Mouse (Mus musculus): Measurements from ENCODE around the gene Olfr1393. TPM values are rescaled to one million over a fixed set of nuclear protein-coding genes. Genes with fewer than 3 reads are reported as not detected.

Gene Olfr1393
- polyA plus RNA-seq, 1 experiment: not detected

- no peak overlapping the region for H3K27ac ChIP-seq (replicated peaks; ENCODE audit: low read depth, low read length)
- H3K4me3 ChIP-seq (ENCODE audit: insufficient read depth, low read depth, low read length): no peak overlapping the region
These were observed 48.6 kb downstream of the Olfr1393 start for GRCm38 (mm10) chr11:49326726-49327125.

GRCm38 (mm10) chr11:49329686-49330085 lies 51.6 kb downstream of the Olfr1393 start:
- Histone ChIP-seq H3K4me3 (ENCODE audit: insufficient read depth, low read depth, low read length) (no peak overlapping the region), H3K4me1 (ENCODE audit: control insufficient read depth, insufficient read depth, insufficient read length, low read length) (no peaks in the 10 kb centered on the region), H3K27ac (replicated peaks; ENCODE audit: low read depth, low read length) (no peak overlapping the region)

More at GRCm38 (mm10) chr11:49326726-49327125, 48.6 kb downstream of the Olfr1393 start:
- H3K4me1 ChIP-seq (ENCODE audit: control insufficient read depth, insufficient read depth, insufficient read length, low read length): no peaks in the 10 kb centered on the region

Other genes starting within 250 kb of the Olfr1393 start
- 1.8 and 4.0 TPM in 2 replicates for gene 9930111J21Rik2, start 227.1 kb upstream of the Olfr1393 start, polyA plus RNA-seq (2012; ENCODE audit: insufficient read depth, insufficient read length, missing spikeins)
- gene Tgtp2, start 214.1 kb upstream of the Olfr1393 start, polyA plus RNA-seq (2012; ENCODE audit: insufficient read depth, insufficient read length, missing spikeins): 19.9 and 29.5 TPM in 2 replicates
- 2.9 and 4.6 TPM in 2 replicates for gene Ifi47, start 201.7 kb upstream of the Olfr1393 start, polyA plus RNA-seq (2012; ENCODE audit: insufficient read depth, insufficient read length, missing spikeins)
- gene Olfr1396, start 163.4 kb upstream of the Olfr1393 start, polyA plus RNA-seq (2012; ENCODE audit: insufficient read depth, insufficient read length, missing spikeins): 0.38 TPM in 1 of 2 replicates, not detected in the other
- gene Olfr1395, start 136.0 kb upstream of the Olfr1393 start, polyA plus RNA-seq (2012; ENCODE audit: insufficient read depth, insufficient read length, missing spikeins): not detected in 2 replicates
- gene Olfr1394, start 123.9 kb upstream of the Olfr1393 start, polyA plus RNA-seq (2012; ENCODE audit: insufficient read depth, insufficient read length, missing spikeins): not detected in 2 replicates
- 12.3 and 23.2 TPM in 2 replicates for gene Btnl9, start 91.1 kb upstream of the Olfr1393 start, polyA plus RNA-seq (2012; ENCODE audit: insufficient read depth, insufficient read length, missing spikeins)
- gene Zfp62, start 75.0 kb upstream of the Olfr1393 start, polyA plus RNA-seq (2012; ENCODE audit: insufficient read depth, insufficient read length, missing spikeins): 10.4 and 14.4 TPM in 2 replicates
- 19.3 and 30.6 TPM in 2 replicates for gene Mgat1, start 34.1 kb upstream of the Olfr1393 start, polyA plus RNA-seq (2012; ENCODE audit: insufficient read depth, insufficient read length, missing spikeins)
- not detected in 2 replicates for gene Olfr1392, start 7.0 kb downstream of the Olfr1393 start, polyA plus RNA-seq (2012; ENCODE audit: insufficient read depth, insufficient read length, missing spikeins)
- not detected in 2 replicates for gene Olfr10, start 26.4 kb downstream of the Olfr1393 start, polyA plus RNA-seq (2012; ENCODE audit: insufficient read depth, insufficient read length, missing spikeins)
- gene Olfr1391, start 44.4 kb downstream of the Olfr1393 start, polyA plus RNA-seq (2012; ENCODE audit: insufficient read depth, insufficient read length, missing spikeins): not detected in 2 replicates
- not detected in 2 replicates for gene Olfr1390, start 56.9 kb downstream of the Olfr1393 start, polyA plus RNA-seq (2012; ENCODE audit: insufficient read depth, insufficient read length, missing spikeins)
- gene Olfr1389, start 144.8 kb downstream of the Olfr1393 start, polyA plus RNA-seq (2012; ENCODE audit: insufficient read depth, insufficient read length, missing spikeins): not detected in 2 replicates
- gene Olfr1388, start 158.3 kb downstream of the Olfr1393 start, polyA plus RNA-seq (2012; ENCODE audit: insufficient read depth, insufficient read length, missing spikeins): not detected in 2 replicates
- not detected in 2 replicates for gene Olfr1387, start 177.0 kb downstream of the Olfr1393 start, polyA plus RNA-seq (2012; ENCODE audit: insufficient read depth, insufficient read length, missing spikeins)
- gene Olfr1386, start 186.7 kb downstream of the Olfr1393 start, polyA plus RNA-seq (2012; ENCODE audit: insufficient read depth, insufficient read length, missing spikeins): not detected in 2 replicates
- not detected in 2 replicates for gene Olfr1385, start 210.8 kb downstream of the Olfr1393 start, polyA plus RNA-seq (2012; ENCODE audit: insufficient read depth, insufficient read length, missing spikeins)
- not detected in 2 replicates for gene Olfr1384, start 228.4 kb downstream of the Olfr1393 start, polyA plus RNA-seq (2012; ENCODE audit: insufficient read depth, insufficient read length, missing spikeins)
- not detected in 2 replicates for gene Olfr1383, start 241.3 kb downstream of the Olfr1393 start, polyA plus RNA-seq (2012; ENCODE audit: insufficient read depth, insufficient read length, missing spikeins)
- not detected in 2 replicates for gene Olfr1382, start 249.9 kb downstream of the Olfr1393 start, polyA plus RNA-seq (2012; ENCODE audit: insufficient read depth, insufficient read length, missing spikeins)